Mouse (Mus musculus) effector memory CD4-positive, alpha-beta T cell, adult 7 months (primary cell): ENCODE data around the gene Hykk. TPM values are rescaled to one million over a fixed set of nuclear protein-coding genes. Genes with fewer than 3 reads are reported as not detected.

Source experiments
- polyA plus RNA-seq: library from polyadenylated mRNA; unstranded; fragments of 100-300 nt; shearing (Covaris generic); gene quantifications from one replicate; pipeline ENCODE4 v1.2.1, GENCODE M21; 2017

Gene Hykk
- 0.38 TPM for polyA plus RNA-seq

DNA sequence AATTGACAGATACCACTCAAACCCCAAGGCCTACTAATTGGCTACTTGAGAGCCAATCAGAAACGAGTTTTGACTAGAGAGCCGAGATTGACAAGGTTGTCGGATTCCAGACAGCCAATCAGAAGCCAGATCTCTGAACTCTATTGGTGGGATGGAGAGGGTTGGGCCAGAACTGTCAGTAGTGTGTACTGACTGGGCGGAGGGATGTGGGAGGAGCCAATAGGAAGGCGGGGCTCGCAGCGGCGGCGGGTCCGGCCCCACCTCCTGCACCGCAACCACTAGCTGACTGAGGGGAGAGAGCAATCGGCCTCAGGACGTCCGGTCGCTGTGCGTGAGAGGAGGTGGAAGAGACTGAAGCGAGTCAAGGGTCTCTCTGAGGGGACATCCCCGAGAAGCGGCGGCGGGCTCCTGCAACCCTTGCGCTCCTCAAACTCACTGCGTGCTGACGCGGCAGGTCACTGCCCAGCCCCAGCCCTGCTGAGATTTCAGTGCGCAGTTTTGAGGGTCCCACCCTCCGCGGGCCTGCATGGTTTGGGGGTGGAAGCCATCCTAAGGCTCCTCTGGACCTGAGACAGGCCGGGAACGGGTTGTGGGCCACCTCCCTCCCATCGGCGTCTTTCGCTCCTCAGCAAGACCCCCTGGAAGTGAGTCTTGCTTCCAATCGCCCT, at the start of gene Hykk:
Hykk (plus strand) TSS at position 274 of the 668 bp plus-strand sequence.

DNA sequence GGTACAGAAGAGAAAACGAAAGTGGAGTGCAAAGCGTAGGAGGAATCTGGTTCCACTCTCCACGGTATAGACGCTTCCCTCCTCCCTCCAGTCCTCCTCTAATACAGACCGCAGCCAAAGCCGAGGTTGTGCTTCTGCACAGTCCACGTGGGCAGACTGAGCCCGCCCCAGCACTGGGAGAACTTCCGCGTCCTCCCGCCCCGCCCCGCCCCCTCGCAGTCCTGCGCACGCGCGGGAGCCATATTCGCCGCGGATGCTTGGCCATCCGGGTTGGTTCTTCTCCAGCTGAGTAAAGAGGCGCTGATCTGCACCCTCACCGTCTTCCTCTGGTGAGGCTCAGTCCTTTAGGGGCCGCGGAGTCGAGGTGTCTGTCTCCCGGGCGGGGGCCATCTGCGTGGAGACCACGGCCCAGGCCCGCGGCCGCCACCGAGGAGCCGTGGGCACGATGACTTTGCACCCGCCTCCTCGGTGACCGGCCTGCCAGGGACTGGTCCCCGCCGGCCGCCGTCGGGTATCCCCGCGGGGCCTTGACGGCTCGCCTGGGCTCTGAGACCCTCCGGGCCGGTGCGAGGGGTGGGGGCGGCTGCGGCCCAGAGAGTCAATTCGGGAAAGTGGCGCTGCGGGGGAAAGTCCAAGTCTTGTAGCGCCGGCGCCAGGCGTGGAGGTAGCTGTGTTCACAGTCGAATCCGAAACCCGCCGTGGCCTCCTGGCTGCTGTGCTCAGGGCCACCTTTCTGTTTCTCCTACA, 33.7 kb downstream of the Hykk start, which contains the start of the genes Psma4 and AY074887:
Psma4 (plus strand) TSS at position 216 of the 747 bp plus-strand sequence.
AY074887 (minus strand) TSS at position 424 of the 747 bp plus-strand sequence.

DNA sequence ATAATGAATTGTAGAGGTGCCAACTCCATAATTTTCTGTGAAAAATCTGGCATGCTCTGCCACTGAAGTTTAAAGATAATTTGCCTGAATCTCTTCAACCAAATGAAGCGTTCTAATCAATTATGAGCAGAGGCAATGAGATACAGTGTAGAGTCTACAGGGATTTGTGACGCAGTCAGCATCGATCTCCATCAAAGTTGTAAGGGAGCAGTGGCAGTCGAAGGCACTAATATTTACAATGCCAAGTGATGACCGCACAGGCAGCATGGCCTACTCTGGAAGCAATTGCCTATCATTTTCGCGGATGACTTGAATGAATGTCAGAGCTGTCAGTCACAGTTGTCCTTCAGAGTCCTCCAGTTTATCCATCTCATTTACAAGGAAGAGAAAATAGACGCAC, 63.6 kb downstream of the Hykk start, which contains the start of gene Chrna5:
Chrna5 (plus strand) TSS at position 207 of the 400 bp plus-strand sequence.

Other genes with a start within 250 kb of the Hykk start
- 68.6 TPM for gene Dnaja4, start 218.4 kb upstream of the Hykk start, polyA plus RNA-seq
- gene Wdr61, start 182.8 kb upstream of the Hykk start, polyA plus RNA-seq: 51.2 TPM
- not detected for gene Crabp1, start 152.5 kb upstream of the Hykk start, polyA plus RNA-seq
- 18.0 TPM for gene Ireb2, start 53.5 kb upstream of the Hykk start, polyA plus RNA-seq
- gene Psma4, start 33.5 kb downstream of the Hykk start, polyA plus RNA-seq: 121 TPM
- not detected for gene AY074887, start 33.7 kb downstream of the Hykk start, polyA plus RNA-seq
- 0.41 TPM for gene Chrna5, start 63.6 kb downstream of the Hykk start, polyA plus RNA-seq
- not detected for gene Chrna3, start 109.3 kb downstream of the Hykk start, polyA plus RNA-seq
- gene Chrnb4, start 131.5 kb downstream of the Hykk start, polyA plus RNA-seq: not detected
- gene Ube2q2, start 231.6 kb downstream of the Hykk start, polyA plus RNA-seq: 49.8 TPM